Comparison of ENCODE assay signal across 10 mouse cellular contexts in the genomic region with DNA sequence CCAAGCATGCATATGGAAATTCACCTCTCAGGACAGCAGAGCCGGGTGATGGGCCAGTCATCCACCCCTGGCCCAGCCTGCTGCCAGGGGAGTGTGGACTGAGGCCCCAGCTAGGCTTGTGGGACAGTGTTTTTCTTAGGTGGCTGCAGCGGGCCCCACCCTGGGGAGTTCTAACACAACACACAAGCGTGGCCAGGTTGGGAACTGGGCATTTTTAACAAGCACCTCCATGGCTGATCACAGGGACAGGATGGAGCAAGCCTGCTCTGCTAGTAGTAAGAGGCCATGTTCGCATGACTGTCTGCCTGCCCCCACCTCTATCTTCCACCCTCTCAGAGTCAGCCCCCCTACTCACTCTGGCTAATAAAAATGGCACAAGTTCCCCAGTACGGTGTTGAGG. TPM values are rescaled to one million over a fixed set of nuclear protein-coding genes. Genes with fewer than 3 reads are reported as not detected.
DNase-seq lines count a peak whose midpoint lies in the region; ATAC-seq and TF ChIP-seq lines count a peak whose summit lies in the region.
"Had no signal": no experiment of that assay in that cellular context is flagged by ENCODE, and none has a peak within 500 bp of the region (broad histone marks: within the 10 kb centered on the region; RNA-seq: fewer than 3 reads in every experiment).

No protein-coding gene starts in this region.

- no peak for TF ChIP-seq CTCF in heart, adult 2 months (IDR thresholded peaks at IDR 0.05)
- no peak for TF ChIP-seq CTCF in ES-Bruce4 (IDR thresholded peaks at IDR 0.05; ENCODE audit: low read depth, low read length)

- no peak for DNase-seq in heart, adult 2 months
- DNase-seq in thymus, postnatal 4 days: no peak
- no peak for DNase-seq in cerebellum, adult 18-20 months
- no peak for DNase-seq in embryo, embryonic 10 days (ENCODE audit: low spot score)

- no peak for ATAC-seq in heart, embryonic 15.5 days (replicated peaks; ENCODE audit: insufficient number of reproducible peaks, insufficient read depth, low FRiP score, low read depth)
- ATAC-seq in forebrain, embryonic 13.5 days: no peak
- no peak for ATAC-seq in midbrain, embryonic 12.5 days (ENCODE audit: low FRiP score, low read depth)
- ATAC-seq: activated CD4-positive, CD25-positive, alpha-beta regulatory T cell, adult 4 months had no signal

- H3K9me3 ChIP-seq in heart, embryonic 15.5 days (replicated peaks): no peaks in the 10 kb centered on the region
- no peaks in the 10 kb centered on the region for H3K9me3 ChIP-seq in ES-Bruce4 (replicated peaks; ENCODE audit: control insufficient read depth, insufficient read depth, low read length, poor library complexity, severe bottlenecking)
- H3K9me3 ChIP-seq in forebrain, embryonic 13.5 days (replicated peaks): no peaks in the 10 kb centered on the region
- no peaks in the 10 kb centered on the region for H3K9me3 ChIP-seq in midbrain, embryonic 12.5 days

- H3K4me1 ChIP-seq in heart, embryonic 15.5 days (replicated peaks): peaks cover 86% of the 10 kb centered on the region
- peaks cover 5% of the 10 kb centered on the region for H3K4me1 ChIP-seq in heart, adult 2 months (ENCODE audit: control insufficient read depth, insufficient read depth, low read length)
- peaks cover 30% of the 10 kb centered on the region for H3K4me1 ChIP-seq in ES-Bruce4 (ENCODE audit: control insufficient read depth, insufficient read depth, low read length)
- peaks cover 81% of the 10 kb centered on the region for H3K4me1 ChIP-seq in forebrain, embryonic 13.5 days
- peaks cover 85% of the 10 kb centered on the region for H3K4me1 ChIP-seq in midbrain, embryonic 12.5 days

- H3K27ac ChIP-seq in heart, embryonic 15.5 days: 0 out of 2 replicates have a peak overlapping the region, but pooled peaks have one; percentile 96
- H3K27ac ChIP-seq in heart, adult 2 months: no peak overlapping the region
- no peak overlapping the region for H3K27ac ChIP-seq in ES-Bruce4 (ENCODE audit: insufficient read depth, low read length)
- peak overlapping the region; percentile 61; the same call in 1 of the 2 replicates for H3K27ac ChIP-seq in forebrain, embryonic 13.5 days
- peak overlapping the region; percentile 67 for H3K27ac ChIP-seq in midbrain, embryonic 12.5 days (replicated peaks)

- H3K9ac ChIP-seq in heart, embryonic 15.5 days: no peak overlapping the region
- no peak overlapping the region for H3K9ac ChIP-seq in heart, adult 2 months (ENCODE audit: low read depth, low read length)
- peak overlapping the region; percentile 9; the same call in 1 of the 2 replicates for H3K9ac ChIP-seq in ES-Bruce4 (ENCODE audit: low read depth, poor library complexity, severe bottlenecking)
- H3K9ac ChIP-seq in forebrain, embryonic 13.5 days: peak overlapping the region; percentile 34; the same call in 1 of the 2 replicates
- H3K9ac ChIP-seq in midbrain, embryonic 12.5 days (replicated peaks): peak overlapping the region; percentile 41

- intact Hi-C loops in heart, adult 2 months (cut with DNase I): no loop called here

- H3K79me2 ChIP-seq in heart, adult 2 months (replicated peaks; ENCODE audit: control insufficient read depth, insufficient read depth, low read length): no peaks in the 10 kb centered on the region

- H3K36me3 ChIP-seq in heart, embryonic 15.5 days: no peaks in the 10 kb centered on the region
- no peaks in the 10 kb centered on the region for H3K36me3 ChIP-seq in heart, adult 2 months (ENCODE audit: control insufficient read depth, insufficient read depth, low read length)
- no peaks in the 10 kb centered on the region for H3K36me3 ChIP-seq in ES-Bruce4 (ENCODE audit: control insufficient read depth, insufficient read depth, low read length, poor library complexity, severe bottlenecking)
- 0 out of 2 replicates have a peak, but pooled peaks cover 5% of the 10 kb centered on the region for H3K36me3 ChIP-seq in forebrain, embryonic 13.5 days (ENCODE audit: poor library complexity, severe bottlenecking)
- no peaks in the 10 kb centered on the region for H3K36me3 ChIP-seq in midbrain, embryonic 12.5 days

- TF ChIP-seq POLR2A in heart, adult 2 months (IDR thresholded peaks at IDR 0.05; ENCODE audit: insufficient read depth, low read depth, low read length): no peak
- TF ChIP-seq POLR2A in ES-Bruce4 (IDR thresholded peaks at IDR 0.05; ENCODE audit: insufficient read depth, low read length): no peak

- WGBS in heart, embryonic 15.5 days: 63% methylated on average over 5 of the region's 5 CpGs
- WGBS in heart, adult 2 months: 79% methylated on average over 5 of the region's 5 CpGs
- 75% methylated on average over 5 of the region's 5 CpGs for WGBS in forebrain, embryonic 13.5 days
- 70% methylated on average over 5 of the region's 5 CpGs for WGBS in midbrain, embryonic 12.5 days

- H3K4me3 ChIP-seq in heart, embryonic 15.5 days: no peak overlapping the region
- no peak overlapping the region for H3K4me3 ChIP-seq in heart, adult 2 months
- no peak overlapping the region for H3K4me3 ChIP-seq in ES-Bruce4 (ENCODE audit: low read depth, low read length)
- no peak overlapping the region for H3K4me3 ChIP-seq in forebrain, embryonic 13.5 days
- H3K4me3 ChIP-seq in midbrain, embryonic 12.5 days: peak overlapping the region; percentile 88; the same call in 1 of the 2 replicates
- H3K4me3 ChIP-seq: erythroblast, embryonic 14.5 days had no signal

- no peaks in the 10 kb centered on the region for H3K27me3 ChIP-seq in heart, embryonic 15.5 days
- H3K27me3 ChIP-seq in heart, adult 2 months (ENCODE audit: control insufficient read depth, insufficient read depth, low read length): no peaks in the 10 kb centered on the region
- no peaks in the 10 kb centered on the region for H3K27me3 ChIP-seq in ES-Bruce4 (ENCODE audit: control insufficient read depth, insufficient read depth, low read length, poor library complexity, severe bottlenecking)
- H3K27me3 ChIP-seq in forebrain, embryonic 13.5 days: no peaks in the 10 kb centered on the region
- H3K27me3 ChIP-seq in midbrain, embryonic 12.5 days: no peaks in the 10 kb centered on the region

- no peak for TF ChIP-seq EP300 in heart, adult 2 months (IDR thresholded peaks at IDR 0.05; ENCODE audit: insufficient read depth, low read depth, low read length)
- TF ChIP-seq EP300 in ES-Bruce4 (IDR thresholded peaks at IDR 0.05; ENCODE audit: insufficient read depth, low read depth, low read length): no peak

- peak overlapping the region; percentile 5; the same call in 1 of the 2 replicates for H3K4me2 ChIP-seq in heart, embryonic 15.5 days
- peak overlapping the region; percentile 97; the same call in 1 of the 2 replicates for H3K4me2 ChIP-seq in forebrain, embryonic 13.5 days
- H3K4me2 ChIP-seq in midbrain, embryonic 12.5 days (replicated peaks): peak overlapping the region; percentile 100

RNA-seq across cellular contexts. Expression of a gene that starts 3.5 kb away (rescaled TPM):
- 17.7 and 17.9 TPM in 2 replicates for polyA plus RNA-seq in heart, embryonic 15.5 days (2015; fragmentation: Nextera tagmentation; extraction: Ambion mirVana)
- 10 to 100 TPM; 10.0 to 11.1 TPM for total RNA-seq in heart, adult 2 months (2021)
- polyA plus RNA-seq in heart, adult 2 months (2012; rRNA removed): 17.3 and 23.8 TPM in 2 replicates
- polyA plus RNA-seq in ES-Bruce4 (2011; ENCODE audit: insufficient read depth, insufficient read length, low read depth, missing spikeins): 31.2 and 34.8 TPM in 2 replicates
- polyA plus RNA-seq in forebrain, embryonic 13.5 days (2015; fragmentation: Nextera tagmentation; extraction: Ambion mirVana): 16.7 and 19.4 TPM in 2 replicates
- polyA plus RNA-seq in midbrain, embryonic 12.5 days (2016; fragmentation: Nextera tagmentation; extraction: Ambion mirVana): 28.2 and 35.6 TPM in 2 replicates

RNA-seq across cellular contexts. Expression of a gene that starts 26.7 kb away (rescaled TPM):
- polyA plus RNA-seq in heart, embryonic 15.5 days (2015; fragmentation: Nextera tagmentation; extraction: Ambion mirVana): 118 and 125 TPM in 2 replicates
- 100 to 1,000 TPM; 119 to 165 TPM for total RNA-seq in heart, adult 2 months (2021)
- polyA plus RNA-seq in heart, adult 2 months (2012; rRNA removed): 36.3 and 39.4 TPM in 2 replicates
- 34.8 and 39.5 TPM in 2 replicates for polyA plus RNA-seq in ES-Bruce4 (2011; ENCODE audit: insufficient read depth, insufficient read length, low read depth, missing spikeins)
- polyA plus RNA-seq in forebrain, embryonic 13.5 days (2015; fragmentation: Nextera tagmentation; extraction: Ambion mirVana): 142 and 149 TPM in 2 replicates
- polyA plus RNA-seq in midbrain, embryonic 12.5 days (2016; fragmentation: Nextera tagmentation; extraction: Ambion mirVana): 112 and 123 TPM in 2 replicates

RNA-seq across cellular contexts. Expression of a gene that starts 38.4 kb away (rescaled TPM):
- polyA plus RNA-seq in heart, embryonic 15.5 days (2015; fragmentation: Nextera tagmentation; extraction: Ambion mirVana): 5.6 and 7.1 TPM in 2 replicates
- 1 to 10 TPM; 3.2 to 3.4 TPM for total RNA-seq in heart, adult 2 months (2021)
- polyA plus RNA-seq in heart, adult 2 months (2012; rRNA removed): 2.4 and 2.9 TPM in 2 replicates
- 19.3 and 21.2 TPM in 2 replicates for polyA plus RNA-seq in ES-Bruce4 (2011; ENCODE audit: insufficient read depth, insufficient read length, low read depth, missing spikeins)
- polyA plus RNA-seq in forebrain, embryonic 13.5 days (2015; fragmentation: Nextera tagmentation; extraction: Ambion mirVana): 15.7 and 17.3 TPM in 2 replicates
- 17.8 and 19.2 TPM in 2 replicates for polyA plus RNA-seq in midbrain, embryonic 12.5 days (2016; fragmentation: Nextera tagmentation; extraction: Ambion mirVana)

RNA-seq across cellular contexts. Expression of a gene that starts 41.7 kb away (rescaled TPM):
- polyA plus RNA-seq in heart, embryonic 15.5 days (2015; fragmentation: Nextera tagmentation; extraction: Ambion mirVana): 14.7 and 20.7 TPM in 2 replicates
- 10 to 100 TPM in 1 of 2 experiments, 1 to 10 TPM in 1; 9.2 to 10.5 TPM for total RNA-seq in heart, adult 2 months (2021)
- polyA plus RNA-seq in heart, adult 2 months (2012; rRNA removed): 23.9 and 24.2 TPM in 2 replicates
- 6.2 and 7.9 TPM in 2 replicates for polyA plus RNA-seq in ES-Bruce4 (2011; ENCODE audit: insufficient read depth, insufficient read length, low read depth, missing spikeins)
- polyA plus RNA-seq in forebrain, embryonic 13.5 days (2015; fragmentation: Nextera tagmentation; extraction: Ambion mirVana): 2.3 and 2.7 TPM in 2 replicates
- polyA plus RNA-seq in midbrain, embryonic 12.5 days (2016; fragmentation: Nextera tagmentation; extraction: Ambion mirVana): 7.7 and 11.1 TPM in 2 replicates

RNA-seq across cellular contexts. Expression of a gene that starts 41.7 kb away (rescaled TPM):
- 78.3 and 79.6 TPM in 2 replicates for polyA plus RNA-seq in heart, embryonic 15.5 days (2015; fragmentation: Nextera tagmentation; extraction: Ambion mirVana)
- 100 to 1,000 TPM; 138 to 150 TPM for total RNA-seq in heart, adult 2 months (2021)
- polyA plus RNA-seq in heart, adult 2 months (2012; rRNA removed): 80.8 and 104 TPM in 2 replicates
- 55.8 and 55.9 TPM in 2 replicates for polyA plus RNA-seq in ES-Bruce4 (2011; ENCODE audit: insufficient read depth, insufficient read length, low read depth, missing spikeins)
- 48.0 and 53.2 TPM in 2 replicates for polyA plus RNA-seq in forebrain, embryonic 13.5 days (2015; fragmentation: Nextera tagmentation; extraction: Ambion mirVana)
- polyA plus RNA-seq in midbrain, embryonic 12.5 days (2016; fragmentation: Nextera tagmentation; extraction: Ambion mirVana): 55.9 and 58.5 TPM in 2 replicates

Comparison
In these comparisons a context has a peak if more than half of its experiments do, and no peak if none do; other contexts are left out.
1. H3K27ac ChIP-seq: peak in heart, embryonic 15.5 days (single experiment), forebrain, embryonic 13.5 days (single experiment) and midbrain, embryonic 12.5 days (single experiment); none in heart, adult 2 months (single experiment) and ES-Bruce4 (single experiment).
2. H3K4me2 ChIP-seq: peak in every context shown above with its lines; median percentile 100 in midbrain, embryonic 12.5 days; 97 in forebrain, embryonic 13.5 days; 5 in heart, embryonic 15.5 days.
3. H3K9ac ChIP-seq: peak in ES-Bruce4 (single experiment), forebrain, embryonic 13.5 days (single experiment) and midbrain, embryonic 12.5 days (single experiment); none in heart, embryonic 15.5 days (single experiment) and heart, adult 2 months (single experiment).